Mouse (Mus musculus) right cerebral cortex, adult 2 months (tissue): ENCODE measurements around the gene 4930404N11Rik.

Experiments used
- DNase-seq, 2 experiments: peaks; one replicate each; pipeline ENCODE4 v3.0.0; 2021 to 2022; ENCODE audit warnings: low spot score in 2 of 2

The 4930404N11Rik gene

DNA sequence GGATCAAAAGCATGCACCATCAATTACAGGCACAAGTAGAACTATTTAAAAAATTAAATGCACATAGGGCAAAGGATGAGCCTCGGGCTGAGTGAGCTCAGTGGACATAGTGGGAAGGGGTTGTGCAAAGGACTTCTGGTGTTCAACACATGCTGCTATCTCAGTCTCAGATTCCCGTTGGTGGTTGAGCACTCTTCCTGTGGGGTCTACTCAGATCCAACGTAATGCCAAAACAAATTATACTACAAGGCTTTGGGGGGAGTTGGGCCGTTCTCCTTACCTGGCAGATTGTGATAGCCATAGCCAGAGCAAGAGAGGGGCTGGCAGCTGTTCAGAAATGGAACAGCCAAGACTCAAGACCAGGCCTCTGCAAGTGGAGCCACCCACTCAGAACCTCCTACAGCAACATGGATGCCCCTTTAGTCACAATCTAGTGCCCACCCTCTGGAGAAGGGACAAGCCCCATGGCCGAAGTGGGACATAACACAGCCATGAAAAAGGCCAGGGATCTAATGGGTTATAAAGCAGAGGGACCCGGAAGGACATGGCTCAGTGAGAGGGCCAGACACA lies 14.3 kb upstream of the 4930404N11Rik start:
- no peak for DNase-seq

- DNase-seq, result no peak
Measured at GRCm38 (mm10) chr10:81379183-81379553, 13.6 kb upstream of the 4930404N11Rik start.

GRCm38 (mm10) chr10:81378553-81379182 lies 13.1 kb upstream of the 4930404N11Rik start:
- peak; percentile 100 for DNase-seq

DNA sequence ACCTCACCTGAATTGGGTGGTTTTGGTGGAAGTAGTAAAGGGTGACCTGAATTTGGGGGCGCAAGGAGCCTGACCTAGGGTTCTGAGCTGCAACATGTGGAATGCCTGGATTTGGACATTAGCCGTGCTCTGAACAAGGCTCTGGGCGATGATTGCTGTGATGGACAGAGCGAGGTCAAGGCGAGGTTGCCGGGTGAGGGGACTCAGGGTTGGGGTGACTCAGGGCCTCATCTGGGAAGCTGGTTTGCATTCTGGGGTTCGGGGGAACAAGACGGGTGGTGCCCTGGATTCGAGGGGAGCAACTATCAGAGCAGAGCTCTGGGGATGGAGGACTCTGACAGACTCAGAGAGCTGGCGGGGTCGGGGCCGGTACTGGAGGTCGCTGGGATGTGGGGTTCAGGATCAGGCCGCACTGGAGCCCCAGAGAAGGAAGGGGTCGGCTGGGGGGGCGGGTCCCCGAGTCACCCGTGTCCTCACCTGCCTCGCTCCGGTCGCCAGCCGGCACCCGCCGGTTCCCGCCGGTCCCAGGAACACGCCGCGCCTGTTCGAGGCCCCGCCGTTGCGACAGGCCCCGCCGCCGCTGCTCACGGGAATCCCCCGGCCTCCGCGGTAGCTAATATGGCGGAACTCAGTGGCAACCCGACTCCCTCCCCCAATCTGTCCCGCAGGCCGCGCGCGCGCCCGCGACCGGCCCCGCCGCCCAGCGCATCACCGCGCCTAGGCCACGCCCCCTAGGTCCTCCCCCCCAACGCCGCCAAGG lies 12.4 kb upstream of the 4930404N11Rik start, which contains the start of gene Fzr1:
Gene Fzr1 (minus strand): TSS at position 724 of the 760 bp plus-strand sequence.
- no peak for DNase-seq

GRCm38 (mm10) chr10:81377362-81377664 lies 11.7 kb upstream of the 4930404N11Rik start:
- DNase-seq, result no peak

DNA sequence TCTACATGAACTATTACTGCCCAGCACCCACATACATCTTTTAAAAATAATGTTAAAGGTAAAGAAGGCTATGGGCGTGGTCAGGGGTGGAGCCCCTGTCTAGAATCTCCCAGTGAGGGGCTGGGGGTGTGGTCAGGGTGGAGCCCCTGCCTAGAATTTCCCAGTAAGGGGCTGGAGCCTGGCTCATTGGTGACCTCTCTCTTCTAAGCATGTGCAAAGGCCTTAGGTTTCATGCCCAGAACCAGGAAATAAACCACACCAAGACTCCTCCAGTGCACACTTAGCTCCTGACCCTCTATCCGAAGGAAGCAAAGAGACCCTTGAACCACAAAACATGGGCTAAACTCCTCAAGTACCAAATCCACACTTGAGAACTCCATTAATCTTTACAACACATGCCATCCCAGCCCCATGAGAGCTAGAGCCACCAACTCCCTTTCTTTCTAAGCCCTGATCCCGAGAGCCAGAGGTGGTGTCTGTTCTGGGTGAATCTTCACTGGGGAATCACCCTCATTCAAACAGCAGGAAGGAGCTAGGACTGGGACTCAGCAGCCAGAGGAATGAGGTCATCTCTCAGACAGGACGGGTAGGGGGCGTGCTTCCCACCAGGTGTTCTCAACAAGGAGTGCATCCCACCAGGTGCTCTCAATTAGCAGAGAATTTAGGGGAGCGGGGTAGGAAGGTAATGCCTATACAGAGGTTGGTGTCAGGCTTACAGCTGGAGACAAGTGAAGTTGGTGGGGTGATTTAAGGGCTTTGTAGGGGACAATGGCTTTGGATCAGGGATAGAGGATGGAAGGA lies 11.1 kb upstream of the 4930404N11Rik start:
- no peak for DNase-seq

DNA sequence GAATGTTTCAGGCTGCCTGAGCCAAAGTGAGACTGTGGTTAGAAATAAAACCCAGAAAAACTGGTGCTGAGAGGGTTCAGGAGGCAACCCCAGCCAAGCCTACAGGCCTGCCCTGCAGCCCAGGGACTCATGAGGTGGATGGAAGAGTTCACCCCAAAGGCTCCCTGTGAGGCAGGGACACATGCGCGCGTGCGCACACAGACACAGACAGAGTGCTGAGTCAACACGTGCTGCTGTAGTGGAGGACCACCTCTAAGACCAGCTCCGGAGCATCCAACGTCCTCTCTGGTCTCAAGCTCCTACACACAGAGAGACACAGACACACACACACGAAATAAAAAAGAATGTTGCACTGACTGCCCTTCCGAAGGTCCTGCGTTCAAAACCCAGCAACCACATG lies 9.7 kb upstream of the 4930404N11Rik start:
- DNase-seq, result no peak

DNA sequence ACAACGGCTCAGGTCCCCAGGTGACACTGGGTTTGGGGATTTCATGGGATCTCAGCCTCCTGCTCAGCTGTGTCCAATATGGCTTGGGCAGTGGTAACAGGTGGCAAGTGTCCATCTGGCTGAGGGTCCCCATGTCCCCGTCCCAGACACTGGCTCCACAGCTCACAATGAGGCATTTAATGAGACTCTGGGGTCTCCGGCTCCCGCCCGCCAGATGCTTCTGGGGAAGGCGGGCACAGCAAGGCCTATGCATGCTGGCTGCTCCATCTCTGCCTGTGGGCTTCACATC lies 1.5 kb upstream of the 4930404N11Rik start:
- DNase-seq, result no peak

- no peak for DNase-seq
Measured at GRCm38 (mm10) chr10:81366477-81367206, 1.0 kb upstream of the 4930404N11Rik start.

- no peak for DNase-seq
Measured at GRCm38 (mm10) chr10:81365073-81365472, 543 bp downstream of the 4930404N11Rik start.

GRCm38 (mm10) chr10:81364666-81365065 lies 950 bp downstream of the 4930404N11Rik start:
- DNase-seq, result no peak

GRCm38 (mm10) chr10:81363436-81364346 lies 1.9 kb downstream of the 4930404N11Rik start:
- DNase-seq, result no peak

GRCm38 (mm10) chr10:81362336-81362949 lies 3.2 kb downstream of the 4930404N11Rik start:
- no peak for DNase-seq

- no peak for DNase-seq
Measured at GRCm38 (mm10) chr10:81360721-81361120, 4.9 kb downstream of the 4930404N11Rik start.

DNA sequence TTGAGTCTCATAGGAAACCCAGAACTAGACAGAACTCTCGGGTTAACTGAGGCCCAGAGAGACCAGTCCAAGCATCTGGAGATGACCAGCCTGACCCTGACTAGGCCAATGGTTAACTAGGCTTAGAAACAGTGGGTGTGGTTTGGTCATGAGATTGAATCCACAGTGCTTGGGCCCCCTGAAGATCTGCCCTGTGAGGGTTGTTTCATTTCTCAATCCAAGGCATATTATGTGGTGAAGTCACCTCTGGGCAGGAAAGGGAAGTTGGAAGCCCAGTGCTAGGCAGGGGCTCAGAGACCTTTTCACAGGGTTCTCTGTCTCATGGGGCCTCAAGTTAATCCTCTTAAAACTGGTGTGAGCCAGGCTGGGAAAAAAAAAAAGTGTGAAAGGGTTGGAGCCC lies 6.8 kb downstream of the 4930404N11Rik start:
- DNase-seq, result no peak

GRCm38 (mm10) chr10:81358209-81358608 lies 7.4 kb downstream of the 4930404N11Rik start:
- DNase-seq, result no peak

DNA sequence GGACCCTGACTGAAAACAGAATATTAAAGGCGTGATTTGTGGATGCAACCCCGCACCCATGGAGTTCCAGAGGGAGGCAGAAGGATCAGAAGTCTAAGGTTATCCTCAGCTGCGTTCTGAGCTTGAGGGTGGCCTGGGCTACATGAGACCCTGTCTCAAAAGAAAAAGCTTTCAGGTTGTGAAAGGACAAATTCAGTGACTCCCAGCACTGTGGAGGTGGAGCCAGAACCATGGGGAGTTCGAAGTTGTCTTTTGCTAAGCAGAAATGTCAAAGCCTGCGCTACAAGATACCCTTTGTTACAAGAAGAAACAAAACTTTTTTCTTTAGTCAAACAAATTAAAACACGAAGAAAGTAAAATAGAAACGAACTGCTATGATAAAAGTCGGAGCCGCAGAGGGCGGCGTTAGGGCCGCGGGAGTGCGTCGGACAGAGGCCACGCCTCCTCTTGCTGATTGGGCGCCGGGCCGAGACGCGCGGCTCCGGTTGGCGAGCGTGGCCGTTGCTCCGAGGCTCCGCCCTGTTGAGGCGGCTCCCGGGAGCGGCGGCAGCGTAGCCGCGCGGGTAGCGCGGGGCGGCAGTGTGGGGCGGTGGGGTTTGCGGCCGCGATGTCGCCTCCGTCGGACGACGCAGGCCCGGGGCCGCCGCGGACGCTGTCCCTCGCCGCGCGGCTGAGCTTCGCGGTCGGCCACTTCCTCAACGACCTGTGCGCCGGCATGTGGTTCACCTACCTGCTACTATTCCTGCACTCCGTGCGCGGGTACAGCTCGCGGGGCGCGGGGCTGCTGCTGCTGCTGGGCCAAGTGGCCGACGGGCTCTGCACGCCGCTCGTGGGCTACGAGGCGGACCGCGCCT lies 8.4 kb downstream of the 4930404N11Rik start, which contains the start of gene Mfsd12:
Gene Mfsd12 (plus strand): TSS at position 501 of the 854 bp plus-strand sequence.
- DNase-seq, result peak; percentile 89 to 90

- DNase-seq, result no peak
Measured at GRCm38 (mm10) chr10:81356352-81356990, 9.1 kb downstream of the 4930404N11Rik start.

- DNase-seq, result no peak
Measured at GRCm38 (mm10) chr10:81355533-81355932, 10.1 kb downstream of the 4930404N11Rik start.
